Comparison of ENCODE assay signal across 22 mouse cellular contexts in the genomic region with DNA sequence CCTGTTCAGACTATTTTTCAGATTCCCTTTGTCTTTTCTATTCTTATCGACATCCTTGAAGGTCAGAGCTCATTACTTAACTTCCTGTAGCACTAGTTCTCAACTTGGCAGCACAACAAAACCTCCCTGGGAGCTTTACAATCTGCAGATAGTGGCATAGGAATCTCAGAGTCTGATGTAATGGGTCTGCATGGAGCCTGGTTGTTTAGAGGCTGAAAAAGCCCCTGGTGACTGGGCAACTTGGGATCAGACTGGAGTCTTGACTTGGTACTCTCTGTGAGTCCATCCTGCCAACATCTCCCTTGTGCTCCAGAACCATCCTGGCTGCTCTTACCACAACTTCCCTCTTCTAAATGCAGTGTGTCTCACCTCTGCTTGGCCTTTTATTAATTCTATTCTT.
DNase-seq lines count a peak whose midpoint lies in the region; ATAC-seq lines count a peak whose summit lies in the region.
"Had no signal": no experiment of that assay in that cellular context is flagged by ENCODE, and none has a peak within 500 bp of the region (broad histone marks: within the 10 kb centered on the region; RNA-seq: fewer than 3 reads in every experiment).

No protein-coding gene starts in this region.

- H3K27ac ChIP-seq in heart, embryonic 11.5 days (ENCODE audit: low read depth, low read length) = no peak overlapping the region
- no peak overlapping the region for H3K27ac ChIP-seq in kidney, embryonic 15.5 days
- H3K27ac ChIP-seq: forebrain, embryonic 15.5 days; heart, embryonic 15.5 days; limb, embryonic 15.5 days; liver, embryonic 14.5 days; macrophage; midbrain, embryonic 10.5 days; neural tube, embryonic 15.5 days; stomach, postnatal 0 days had no signal

- 0 out of 2 replicates have a peak, but pooled peaks have one; percentile 39 for ATAC-seq in heart, embryonic 11.5 days (replicated peaks; ENCODE audit: insufficient number of reproducible peaks, low FRiP score, low TSS enrichment)
- no peak for ATAC-seq in kidney, embryonic 15.5 days (replicated peaks; ENCODE audit: low FRiP score)
- ATAC-seq: activated CD4-positive, CD25-positive, alpha-beta regulatory T cell, adult 4 months; forebrain, embryonic 15.5 days; intestine, postnatal 0 days had no signal

- no peaks in the 10 kb centered on the region for H3K9me3 ChIP-seq in heart, embryonic 11.5 days (replicated peaks; ENCODE audit: control insufficient read depth, low read length)
- no peaks in the 10 kb centered on the region for H3K9me3 ChIP-seq in kidney, embryonic 15.5 days (replicated peaks)
- H3K9me3 ChIP-seq: heart, embryonic 15.5 days; limb, embryonic 15.5 days; neural tube, embryonic 15.5 days had no signal

- no peak for DNase-seq in heart, adult 9 months (ENCODE audit: low spot score in 2 of 2)
- DNase-seq in kidney, postnatal 10 days = peak; percentile 9
- DNase-seq in testis, postnatal 14 days (ENCODE audit: low spot score) = peak; percentile 14
- DNase-seq in testis, postnatal 10 days (ENCODE audit: low spot score) = no peak
- peak; percentile 36 for DNase-seq in lung, postnatal 36 days
- DNase-seq in B cell, adult 2 months = no peak
- DNase-seq: adrenal gland, postnatal 14 days; cerebellum, adult 8-10 months; gastrocnemius, postnatal 10 days; left cerebral cortex, postnatal 4 days had no signal

- whole genome bisulfite sequencing in heart, embryonic 11.5 days (ENCODE audit: insufficient replicate concordance) = 20% methylated on average over 1 of the region's 1 CpGs
- WGBS in kidney, embryonic 15.5 days = 30% methylated on average over 1 of the region's 1 CpGs

- no peak overlapping the region for H3K4me3 ChIP-seq in heart, embryonic 11.5 days (ENCODE audit: low read depth, low read length)
- H3K4me3 ChIP-seq in kidney, embryonic 15.5 days (replicated peaks) = no peak overlapping the region
- H3K4me3 ChIP-seq: forebrain, embryonic 15.5 days; heart, embryonic 15.5 days; limb, embryonic 15.5 days; midbrain, embryonic 10.5 days; neural tube, embryonic 15.5 days had no signal

- no peak overlapping the region for H3K4me2 ChIP-seq in heart, embryonic 11.5 days
- no peak overlapping the region for H3K4me2 ChIP-seq in kidney, embryonic 15.5 days
- H3K4me2 ChIP-seq: forebrain, embryonic 15.5 days; heart, embryonic 15.5 days; limb, embryonic 15.5 days; neural tube, embryonic 15.5 days had no signal

- H3K4me1 ChIP-seq in heart, embryonic 11.5 days (ENCODE audit: control insufficient read depth, insufficient read depth, low read length) = no peaks in the 10 kb centered on the region; the same call in 1 of the 2 replicates
- peaks cover 14% of the 10 kb centered on the region for H3K4me1 ChIP-seq in kidney, embryonic 15.5 days
- H3K4me1 ChIP-seq: limb, embryonic 15.5 days had no signal

- no peak overlapping the region for H3K9ac ChIP-seq in heart, embryonic 11.5 days (ENCODE audit: low read depth, low read length)
- no peak overlapping the region for H3K9ac ChIP-seq in kidney, embryonic 15.5 days
- H3K9ac ChIP-seq: forebrain, embryonic 15.5 days; heart, embryonic 15.5 days; limb, embryonic 15.5 days; liver, embryonic 14.5 days; neural tube, embryonic 15.5 days had no signal

- no peaks in the 10 kb centered on the region for H3K27me3 ChIP-seq in heart, embryonic 11.5 days (ENCODE audit: control insufficient read depth, insufficient read depth, low read length)
- no peaks in the 10 kb centered on the region for H3K27me3 ChIP-seq in kidney, embryonic 15.5 days
- H3K27me3 ChIP-seq: forebrain, embryonic 15.5 days; heart, embryonic 15.5 days; limb, embryonic 15.5 days; neural tube, embryonic 15.5 days had no signal

- no peaks in the 10 kb centered on the region for H3K36me3 ChIP-seq in heart, embryonic 11.5 days (ENCODE audit: control insufficient read depth, insufficient read depth, low read length)
- H3K36me3 ChIP-seq in kidney, embryonic 15.5 days = no peaks in the 10 kb centered on the region
- H3K36me3 ChIP-seq: forebrain, embryonic 15.5 days; heart, embryonic 15.5 days; limb, embryonic 15.5 days; neural tube, embryonic 15.5 days had no signal

Comparison
In these comparisons a context has a peak if more than half of its experiments do, and no peak if none do; other contexts are left out.
1. DNase-seq: peak in kidney, postnatal 10 days (single experiment), testis, postnatal 14 days (single experiment) and lung, postnatal 36 days (single experiment); none in heart, adult 9 months (0 of 2), testis, postnatal 10 days (single experiment) and B cell, adult 2 months (0 of 2).